Mouse (Mus musculus) hindbrain, embryonic 12.5 days (tissue): ENCODE results near the gene Abcd4. TPM values are rescaled to one million over a fixed set of nuclear protein-coding genes. Genes with fewer than 3 reads are reported as not detected.

ENCODE experiments used
- ATAC-seq: fragments of 200-750 bp; cut with Nextera tagmentation; 2 replicates; pipeline ENCODE4 v1.8.0; 2017; ENCODE audit warnings: moderate TSS enrichment; ENCODE audit not compliant: low FRiP score
- H3K27ac ChIP-seq: fragments of 300-500 bp; sonication (generic); 2 replicates; pipeline ENCODE4 v1.5.1; 2016; ENCODE audit warnings: mild to moderate bottlenecking
- H3K27me3 ChIP-seq: fragments of 300-500 bp; sonication (generic); 2 replicates; pipeline ENCODE4 v1.6.1; 2016; ENCODE audit warnings: mild to moderate bottlenecking
- H3K36me3 ChIP-seq: fragments of 300-500 bp; sonication (generic); 2 replicates; pipeline ENCODE4 v1.6.1; 2016; ENCODE audit warnings: mild to moderate bottlenecking
- H3K4me1 ChIP-seq: fragments of 300-500 bp; sonication (generic); 2 replicates; pipeline ENCODE4 v1.6.1; 2016
- H3K4me2 ChIP-seq: fragments of 300-500 bp; sonication (generic); replicated peaks from 2 replicates; pipeline ENCODE4 v1.6.1; 2016; ENCODE audit warnings: mild to moderate bottlenecking
- H3K4me3 ChIP-seq: fragments of 300-500 bp; sonication (generic); 2 replicates; pipeline ENCODE4 v1.5.1; 2016; ENCODE audit warnings: mild to moderate bottlenecking
- H3K9ac ChIP-seq: fragments of 300-500 bp; sonication (generic); 2 replicates; pipeline ENCODE4 v1.6.1; 2016; ENCODE audit warnings: mild to moderate bottlenecking, moderate library complexity
- H3K9me3 ChIP-seq: fragments of 300-500 bp; sonication (generic); replicated peaks from 2 replicates; pipeline ENCODE4 v1.6.1; 2016; ENCODE audit warnings: mild to moderate bottlenecking
- WGBS: fragments of 180-500 bp; shearing (Covaris S2); methylation state at CpG from one replicate; pipeline ENCODE4 v1.1.7; 2016; 5-methylcytosine and 5-hydroxymethylcytosine counted together
- polyA plus RNA-seq: library from polyadenylated mRNA; unstranded; fragments of >200 nt; fragmentation: Nextera tagmentation; extraction: Ambion mirVana; gene quantifications from 2 replicates; pipeline ENCODE4 v1.2.1, GENCODE M21; 2016

Gene Abcd4
- polyA plus RNA-seq, 1 experiment from 2014 or later: 17.1 TPM

- Histone ChIP-seq H3K36me3 (no peaks in the 10 kb centered on the region), H3K9me3 (no peaks in the 10 kb centered on the region), H3K4me1 (peaks cover 14% of the 10 kb centered on the region), H3K4me3 (peak overlapping the region; percentile 16), H3K4me2 (no peak overlapping the region), H3K27me3 (peaks cover 96% of the 10 kb centered on the region), H3K9ac (no peak overlapping the region), H3K27ac (no peak overlapping the region)
- ATAC-seq: no peak
- under 1% methylated on average over 34 of the region's 34 CpGs for WGBS
Observed at GRCm38 (mm10) chr12:84570694-84571415, 46.4 kb downstream of the Abcd4 start.

DNA sequence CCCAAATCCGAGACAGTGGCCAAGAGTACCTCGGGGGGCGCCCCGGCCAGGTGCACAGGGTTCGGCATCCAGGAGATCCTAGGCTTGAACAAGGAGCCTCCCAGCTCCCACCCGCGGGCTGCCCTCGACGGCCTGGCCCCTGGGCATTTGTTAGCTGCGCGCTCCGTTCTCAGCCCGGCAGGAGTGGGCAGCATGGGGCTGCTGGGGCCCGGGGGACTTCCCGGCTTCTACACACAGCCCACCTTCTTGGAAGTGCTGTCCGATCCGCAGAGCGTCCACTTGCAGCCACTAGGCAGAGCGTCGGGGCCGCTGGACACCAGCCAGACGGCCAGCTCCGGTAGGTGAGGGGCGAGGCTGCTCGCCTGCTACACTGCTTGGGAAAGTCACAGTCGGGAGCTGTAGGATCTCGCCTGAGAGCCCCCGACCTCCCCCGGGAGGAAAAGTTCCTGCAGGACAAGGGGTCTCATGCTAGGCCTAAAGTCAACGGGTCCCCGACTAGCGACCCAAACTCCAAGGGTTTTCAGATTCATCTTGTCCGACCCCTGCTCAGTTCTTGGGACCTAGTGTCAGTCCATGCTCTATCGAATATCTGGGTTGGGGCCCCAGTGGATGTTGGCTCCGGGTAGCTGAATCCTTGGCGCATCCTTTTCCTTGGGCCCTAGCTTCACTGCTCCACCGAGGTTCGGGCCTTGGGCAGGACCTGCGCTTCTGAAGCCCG is 47.1 kb downstream of the Abcd4 start:
- H3K4me2 ChIP-seq: peak overlapping the region; percentile 27

DNA sequence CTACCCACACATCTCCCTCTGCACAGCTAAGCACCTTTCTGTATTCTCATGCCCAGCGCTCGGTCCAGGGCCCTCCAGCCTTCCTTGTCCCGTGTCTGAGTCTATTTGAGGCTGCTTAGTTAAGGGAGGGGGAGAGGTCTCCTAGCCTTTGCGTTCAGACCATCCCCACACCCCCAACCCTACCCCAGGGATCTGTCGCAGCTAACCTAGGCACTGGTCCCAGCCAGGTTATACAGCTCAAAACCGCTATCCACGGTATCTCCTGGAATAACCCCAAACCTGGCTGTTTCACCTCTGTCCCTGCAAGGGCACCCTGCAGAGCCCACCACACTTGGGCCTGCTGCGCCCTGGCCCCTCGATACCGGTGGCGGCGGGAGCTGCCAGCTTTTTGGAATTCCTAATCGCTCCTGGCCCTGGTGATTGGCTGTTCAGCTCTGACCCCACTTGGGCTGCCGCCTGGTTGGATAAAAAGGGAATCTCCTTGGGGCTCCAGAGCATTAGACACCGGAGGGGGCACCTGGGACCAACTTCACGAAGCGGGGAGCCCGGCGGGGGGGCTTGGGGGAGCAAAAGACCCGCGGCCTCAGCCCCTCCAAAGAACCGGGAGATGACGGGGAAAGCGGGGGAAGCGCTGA is 47.8 kb downstream of the Abcd4 start, which contains the start of gene Vsx2:
TSS of gene Vsx2 (plus strand) at position 427 of the 635 bp plus-strand sequence.
- Histone ChIP-seq H3K27ac (no peak within 1 kb of the TSS), H3K4me3 (peak within 1 kb of the TSS; percentile 16), H3K9me3 (no peaks in the 10 kb centered on the region), H3K4me1 (peaks cover 14% of the 10 kb centered on the region), H3K4me2 (peak within 1 kb of the TSS; percentile 27), H3K36me3 (no peaks in the 10 kb centered on the region), H3K27me3 (peaks cover 82% of the 10 kb centered on the region), H3K9ac (no peak within 1 kb of the TSS)
- WGBS: 2% methylated on average over 25 of the region's 25 CpGs
- ATAC-seq: no peak

More for the DNA sequence above, 47.1 kb downstream of the Abcd4 start:
- no peak overlapping the region for H3K27ac ChIP-seq
- peak overlapping the region; percentile 16 for H3K4me3 ChIP-seq
- 1% methylated on average over 40 of the region's 40 CpGs for WGBS
- H3K9ac ChIP-seq: no peak overlapping the region
- peaks cover 89% of the 10 kb centered on the region for H3K27me3 ChIP-seq
- no peak for ATAC-seq
- no peaks in the 10 kb centered on the region for H3K36me3 ChIP-seq
- no peaks in the 10 kb centered on the region for H3K9me3 ChIP-seq
- H3K4me1 ChIP-seq: peaks cover 14% of the 10 kb centered on the region

DNA sequence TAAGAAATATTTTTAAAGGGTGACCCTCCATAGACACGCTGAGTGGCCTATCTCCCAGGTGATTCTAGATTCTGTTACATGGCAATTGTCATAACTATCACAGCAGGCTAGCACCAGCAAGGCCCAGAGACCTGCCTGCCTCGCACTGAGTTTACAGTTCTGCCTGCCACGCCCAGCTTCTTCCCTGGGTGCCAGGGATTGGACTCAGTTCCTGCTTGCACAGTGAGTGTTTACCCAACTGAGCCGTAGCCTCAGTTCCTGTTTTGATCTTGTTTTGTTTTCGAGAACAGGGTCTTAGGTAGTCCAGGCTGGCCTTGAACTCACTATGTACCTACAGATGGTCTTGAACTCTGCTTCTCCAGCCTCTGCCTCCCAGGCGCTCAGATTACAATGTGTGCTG is 49.6 kb downstream of the Abcd4 start:
- no peaks in the 10 kb centered on the region for H3K36me3 ChIP-seq
- H3K4me3 ChIP-seq: no peak overlapping the region
- WGBS: 79% methylated on average over 6 of the region's 6 CpGs
- peaks cover 14% of the 10 kb centered on the region for H3K4me1 ChIP-seq
- no peak overlapping the region for H3K9ac ChIP-seq
- H3K27ac ChIP-seq: no peak overlapping the region
- no peak for ATAC-seq
- no peaks in the 10 kb centered on the region for H3K9me3 ChIP-seq
- peaks cover 78% of the 10 kb centered on the region for H3K27me3 ChIP-seq
- no peak overlapping the region for H3K4me2 ChIP-seq

DNA sequence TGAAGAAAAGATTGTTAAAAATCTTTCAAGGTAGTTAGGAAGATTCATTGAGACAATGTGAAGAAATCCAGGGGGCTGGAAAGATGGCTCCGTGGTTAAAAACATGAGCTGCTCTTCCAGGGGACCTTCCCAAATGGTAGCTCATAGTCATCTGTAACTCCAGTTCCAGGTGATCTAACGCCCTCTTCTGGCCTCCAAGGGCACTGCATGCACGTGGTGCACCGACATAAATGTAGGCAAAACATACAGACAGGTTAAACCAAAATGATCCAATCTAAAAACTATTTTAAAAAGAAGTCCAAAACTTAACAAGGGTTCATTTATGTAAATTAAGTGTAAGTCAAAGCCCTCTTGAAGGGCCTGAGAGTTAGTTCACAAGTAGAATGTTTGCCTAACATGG is 54.7 kb downstream of the Abcd4 start:
- no peaks in the 10 kb centered on the region for H3K9me3 ChIP-seq
- WGBS: 53% methylated on average over 4 of the region's 4 CpGs
- no peak overlapping the region for H3K4me2 ChIP-seq
- no peak overlapping the region for H3K9ac ChIP-seq
- no peak overlapping the region for H3K4me3 ChIP-seq
- H3K27me3 ChIP-seq: peaks cover 43% of the 10 kb centered on the region
- H3K27ac ChIP-seq: no peak overlapping the region
- no peak for ATAC-seq
- no peaks in the 10 kb centered on the region for H3K36me3 ChIP-seq
- no peaks in the 10 kb centered on the region for H3K4me1 ChIP-seq

GRCm38 (mm10) chr12:84555218-84555617 is 62.0 kb downstream of the Abcd4 start:
- whole genome bisulfite sequencing: 61% methylated on average over 8 of the region's 8 CpGs

More at GRCm38 (mm10) chr12:84555218-84555617, 62.0 kb downstream of the Abcd4 start:
- H3K27me3 ChIP-seq: peaks cover 27% of the 10 kb centered on the region
- H3K4me1 ChIP-seq: no peaks in the 10 kb centered on the region
- ATAC-seq: no peak
- H3K4me2 ChIP-seq: no peak overlapping the region
- H3K36me3 ChIP-seq: no peaks in the 10 kb centered on the region
- H3K9me3 ChIP-seq: no peaks in the 10 kb centered on the region
- H3K4me3 ChIP-seq: no peak overlapping the region
- H3K27ac ChIP-seq: no peak overlapping the region
- no peak overlapping the region for H3K9ac ChIP-seq

Other genes starting within 250 kb of the Abcd4 start
- gene Entpd5, start 208.4 kb downstream of the Abcd4 start, polyA plus RNA-seq: 11.9 and 12.3 TPM in 2 replicates
- 1.2 and 2.6 TPM in 2 replicates for gene Bbof1, start 208.3 kb downstream of the Abcd4 start, polyA plus RNA-seq
- gene Rnf113a2, start 200.2 kb downstream of the Abcd4 start, polyA plus RNA-seq: 29.2 and 29.9 TPM in 2 replicates
- gene Aldh6a1, start 166.4 kb downstream of the Abcd4 start, polyA plus RNA-seq: 32.6 and 33.9 TPM in 2 replicates
- 31.1 and 31.8 TPM in 2 replicates for gene Lin52, start 166.0 kb downstream of the Abcd4 start, polyA plus RNA-seq
- 8.3 and 9.4 TPM in 2 replicates for gene Vsx2, start 47.7 kb downstream of the Abcd4 start, polyA plus RNA-seq
- not detected in 2 replicates for gene Vrtn, start 23.6 kb upstream of the Abcd4 start, polyA plus RNA-seq
- 1.7 and 2.3 TPM in 2 replicates for gene Syndig1l, start 81.4 kb upstream of the Abcd4 start, polyA plus RNA-seq
- 78.8 and 79.5 TPM in 2 replicates for gene Npc2, start 155.7 kb upstream of the Abcd4 start, polyA plus RNA-seq
- 135 and 147 TPM in 2 replicates for gene Isca2, start 155.8 kb upstream of the Abcd4 start, polyA plus RNA-seq